Mouse (Mus musculus) megakaryocyte, embryonic 14.5 days (primary cell): Measurements from ENCODE around the gene Rasgrp4.

Source experiments
- FLI1 ChIP-seq: IDR thresholded peaks from 2 replicates; pipeline ENCODE4 v1.6.1; 2012; ENCODE audit warnings: low read length, inconsistent platforms, mixed read lengths
- GATA1 ChIP-seq: IDR thresholded peaks from 3 replicates; pipeline ENCODE4 v1.6.1; 2012; ENCODE audit warnings: mixed read lengths, low read length, inconsistent platforms, borderline replicate concordance

DNA sequence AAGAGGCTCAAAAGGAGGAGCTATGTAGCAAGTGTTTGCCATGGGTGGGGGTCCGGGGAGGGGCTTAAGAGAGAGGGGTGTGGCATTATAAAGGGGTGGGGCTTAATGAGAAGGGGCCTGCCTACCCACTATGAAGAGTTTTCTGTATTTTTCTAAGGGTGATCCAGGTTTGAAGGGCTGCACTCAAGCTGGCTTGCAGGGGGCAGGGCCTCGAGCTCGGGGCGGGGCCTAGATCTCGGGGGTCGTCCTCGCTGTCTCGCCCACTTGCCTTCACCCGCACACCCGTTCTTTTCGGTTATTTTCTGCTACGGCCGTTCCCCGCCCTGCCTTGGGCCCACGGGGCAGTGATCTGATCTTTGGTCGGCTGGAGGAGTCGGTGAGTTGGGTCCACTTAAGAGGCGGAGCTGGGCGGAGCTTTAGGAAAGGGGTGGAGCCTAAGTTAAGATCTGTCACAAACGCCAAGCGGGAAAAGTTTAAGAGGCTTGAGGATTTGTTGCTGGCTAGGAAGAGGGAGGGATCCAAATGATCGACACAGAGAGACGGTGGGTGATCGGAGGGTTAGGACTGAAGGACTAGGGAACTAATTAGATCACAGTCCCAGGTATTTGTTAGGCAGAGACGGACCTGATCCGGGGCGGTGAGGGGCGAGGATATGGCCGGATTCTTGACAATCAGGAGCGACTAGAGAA lies 35.6 kb downstream of the Rasgrp4 start, which contains the start of the genes Ggn and Spred3:
- no peak for TF ChIP-seq GATA1
- TF ChIP-seq FLI1: no peak
